Mouse (Mus musculus): ENCODE data around the gene Rbm8a. TPM values are rescaled to one million over a fixed set of nuclear protein-coding genes. Genes with fewer than 3 reads are reported as not detected.

Gene Rbm8a
- polyA plus RNA-seq, 1 experiment from 2014 or later: 181 TPM

DNA sequence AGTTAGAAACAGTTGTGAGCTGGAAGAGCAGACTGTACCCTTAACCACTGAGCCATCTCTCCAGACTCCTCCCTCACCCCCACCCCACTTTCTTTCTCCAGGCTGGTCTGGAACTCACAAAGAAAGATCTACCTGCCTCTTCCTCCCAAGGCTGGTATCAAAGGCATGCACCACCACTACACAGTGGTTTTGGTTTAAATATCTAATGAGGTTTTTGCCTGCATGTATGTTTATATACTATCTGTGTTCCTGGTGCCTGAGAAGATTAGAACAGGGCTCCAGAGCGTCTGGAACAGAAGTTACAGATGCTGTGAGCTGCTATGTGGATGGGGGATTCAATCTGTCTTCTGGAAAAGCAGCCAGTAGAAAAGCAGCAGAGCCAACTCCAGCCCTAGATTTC, 4.3 kb downstream of the Rbm8a start:
- H3K27ac ChIP-seq (ENCODE audit: low read depth, low read length): no peak overlapping the region
- DNase-seq (ENCODE audit: low spot score, missing footprints) (no peak), ATAC-seq (ENCODE audit: low FRiP score) (no peak)
- H3K36me3 ChIP-seq (ENCODE audit: control insufficient read depth, insufficient read depth, low read length): peaks cover 5% of the 10 kb centered on the region; the same call in 1 of the 2 replicates
- H3K4me1 ChIP-seq (ENCODE audit: control insufficient read depth, insufficient read depth, low read length): peaks cover 14% of the 10 kb centered on the region
- no peak overlapping the region for H3K4me2 ChIP-seq
- H3K9ac ChIP-seq (ENCODE audit: low read length): no peak overlapping the region
- no peaks in the 10 kb centered on the region for H3K9me3 ChIP-seq (ENCODE audit: control insufficient read depth, low read length)
- 63% methylated on average over 1 of the region's 1 CpGs for WGBS
- H3K27me3 ChIP-seq (ENCODE audit: control insufficient read depth, insufficient read depth, low read length): no peaks in the 10 kb centered on the region
- H3K4me3 ChIP-seq (ENCODE audit: low read depth, low read length): no peak overlapping the region

DNA sequence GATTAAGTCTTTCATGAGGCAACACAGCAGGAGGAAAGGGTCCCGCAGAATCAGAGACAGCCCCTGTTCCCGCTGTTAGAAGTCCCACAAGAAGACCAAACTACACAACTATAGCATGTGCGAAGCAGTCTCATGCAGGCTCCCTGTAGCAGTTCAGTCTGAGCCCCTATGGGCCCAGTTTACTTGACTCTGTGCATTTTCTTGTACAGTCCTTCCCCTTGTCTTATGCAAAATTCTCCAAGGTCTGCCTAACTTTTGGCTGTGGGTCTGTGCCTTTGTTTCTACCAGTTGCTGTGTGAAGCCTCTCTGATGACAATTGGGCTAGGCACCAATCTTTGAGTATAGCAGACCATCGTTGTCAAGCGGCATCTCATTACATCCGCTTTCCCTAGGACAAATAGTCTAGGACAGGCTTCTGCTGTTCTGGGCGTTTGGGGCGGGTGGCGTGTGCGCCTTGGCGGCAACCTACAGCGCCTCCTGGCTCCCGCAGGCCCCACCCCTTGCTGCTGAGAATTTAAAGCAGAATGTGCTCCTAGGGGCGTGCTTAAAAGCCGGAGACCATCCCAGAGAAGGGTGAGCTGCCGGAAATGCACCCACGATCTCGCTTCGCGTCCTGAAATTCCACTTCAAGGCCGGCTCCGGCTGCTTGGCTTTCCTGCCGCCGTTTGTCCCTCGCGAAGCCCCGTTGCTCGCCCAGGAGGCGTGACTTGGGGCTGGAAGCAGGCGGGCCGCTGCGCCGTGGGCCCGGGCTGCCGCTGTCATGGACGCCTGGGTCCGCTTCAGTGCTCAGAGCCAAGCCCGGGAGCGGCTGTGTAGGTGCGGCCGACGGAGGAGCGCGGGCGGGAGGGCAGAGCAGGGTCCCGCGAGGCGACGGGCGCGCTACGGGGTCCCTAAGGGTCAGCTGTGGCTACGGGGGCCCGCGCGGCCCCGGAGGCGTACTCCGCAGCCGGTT, 5.5 kb downstream of the Rbm8a start, which contains the start of the genes Pex11b and Gm42957:
Gene Pex11b, plus strand, starts transcription at position 449 of the 952 bp plus-strand sequence.
Gene Gm42957, plus strand, starts transcription at position 547 of the 952 bp plus-strand sequence.
- peaks cover 10% of the 10 kb centered on the region for H3K4me1 ChIP-seq (ENCODE audit: control insufficient read depth, insufficient read depth, low read length)
- peak within 1 kb of the TSS; percentile 56 for H3K4me3 ChIP-seq (ENCODE audit: low read depth, low read length)
- DNase-seq (ENCODE audit: low spot score, missing footprints) (peak; percentile 98), ATAC-seq (ENCODE audit: low FRiP score) (peak; percentile 92)
- peaks cover 7% of the 10 kb centered on the region; the same call in 1 of the 2 replicates for H3K36me3 ChIP-seq (ENCODE audit: control insufficient read depth, insufficient read depth, low read length)
- H3K9me3 ChIP-seq (ENCODE audit: control insufficient read depth, low read length): no peaks in the 10 kb centered on the region
- peak within 1 kb of the TSS; percentile 80 for H3K9ac ChIP-seq (ENCODE audit: low read length)
- H3K27me3 ChIP-seq (ENCODE audit: control insufficient read depth, insufficient read depth, low read length): no peaks in the 10 kb centered on the region
- H3K27ac ChIP-seq (ENCODE audit: low read depth, low read length): peak within 1 kb of the TSS; percentile 37
- peak within 1 kb of the TSS; percentile 88 for H3K4me2 ChIP-seq
- WGBS: 1% methylated on average over 60 of the region's 60 CpGs

DNA sequence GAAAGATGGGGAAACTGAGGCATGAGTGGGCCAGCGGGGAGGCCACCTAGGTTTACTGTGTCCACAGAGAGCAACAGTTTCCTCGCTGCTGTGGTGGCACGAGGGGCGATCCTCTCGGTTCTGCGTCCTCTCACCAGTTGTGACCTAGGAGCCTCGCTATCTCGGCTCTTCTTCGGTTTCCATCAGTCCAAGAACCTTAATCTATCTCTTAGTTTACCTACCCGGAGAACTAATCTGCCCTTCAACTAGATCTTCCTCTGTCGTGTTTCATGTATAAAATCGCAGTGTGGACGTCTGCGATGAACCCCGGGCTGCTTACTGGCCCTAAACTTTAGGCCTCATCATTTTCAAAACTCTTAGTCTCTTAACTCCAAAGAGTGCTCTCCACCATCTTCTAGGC, 6.2 kb downstream of the Rbm8a start:
- peak overlapping the region; percentile 56 for H3K4me3 ChIP-seq (ENCODE audit: low read depth, low read length)
- H3K27ac ChIP-seq (ENCODE audit: low read depth, low read length): no peak overlapping the region; the same call in 1 of the 2 replicates
- peak overlapping the region; percentile 88 for H3K4me2 ChIP-seq
- 13% methylated on average over 15 of the region's 15 CpGs for WGBS
- H3K4me1 ChIP-seq (ENCODE audit: control insufficient read depth, insufficient read depth, low read length): peaks cover 6% of the 10 kb centered on the region
- H3K27me3 ChIP-seq (ENCODE audit: control insufficient read depth, insufficient read depth, low read length): no peaks in the 10 kb centered on the region
- no peaks in the 10 kb centered on the region for H3K9me3 ChIP-seq (ENCODE audit: control insufficient read depth, low read length)
- peaks cover 7% of the 10 kb centered on the region; the same call in 1 of the 2 replicates for H3K36me3 ChIP-seq (ENCODE audit: control insufficient read depth, insufficient read depth, low read length)
- ATAC-seq (ENCODE audit: low FRiP score) (no peak), DNase-seq (ENCODE audit: low spot score, missing footprints) (no peak)
- H3K9ac ChIP-seq (ENCODE audit: low read length): peak overlapping the region; percentile 80

DNA sequence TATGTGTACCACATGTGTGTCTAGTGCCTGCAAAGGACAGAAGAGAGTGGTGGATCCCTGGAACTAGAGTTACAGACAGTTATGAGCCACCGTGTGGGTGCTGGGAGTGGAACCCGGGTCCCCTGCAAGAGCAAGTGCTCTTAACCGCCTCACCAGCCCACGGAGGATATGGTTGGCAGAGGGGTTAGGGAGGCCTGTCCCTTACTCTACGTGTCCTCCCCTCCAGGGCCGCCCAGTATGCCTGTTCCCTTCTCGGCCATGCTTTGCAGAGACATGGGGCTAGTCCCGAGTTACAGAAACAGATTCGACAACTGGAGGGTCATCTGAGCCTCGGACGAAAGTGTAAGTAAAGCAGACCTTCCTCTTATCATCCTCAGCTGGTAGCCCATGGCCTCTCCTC, 6.7 kb downstream of the Rbm8a start:
- WGBS: 69% methylated on average over 11 of the region's 11 CpGs
- H3K36me3 ChIP-seq (ENCODE audit: control insufficient read depth, insufficient read depth, low read length): peaks cover 7% of the 10 kb centered on the region; the same call in 1 of the 2 replicates
- H3K4me1 ChIP-seq (ENCODE audit: control insufficient read depth, insufficient read depth, low read length): peaks cover 3% of the 10 kb centered on the region; the same call in 1 of the 2 replicates
- H3K27ac ChIP-seq (ENCODE audit: low read depth, low read length): no peak overlapping the region
- H3K9me3 ChIP-seq (ENCODE audit: control insufficient read depth, low read length): no peaks in the 10 kb centered on the region
- H3K9ac ChIP-seq (ENCODE audit: low read length): peak overlapping the region; percentile 80
- ATAC-seq (ENCODE audit: low FRiP score): no peak
- H3K4me3 ChIP-seq (ENCODE audit: low read depth, low read length): peak overlapping the region; percentile 56
- no peak for DNase-seq (ENCODE audit: low spot score, missing footprints)
- H3K27me3 ChIP-seq (ENCODE audit: control insufficient read depth, insufficient read depth, low read length): no peaks in the 10 kb centered on the region
- peak overlapping the region; percentile 88 for H3K4me2 ChIP-seq

DNA sequence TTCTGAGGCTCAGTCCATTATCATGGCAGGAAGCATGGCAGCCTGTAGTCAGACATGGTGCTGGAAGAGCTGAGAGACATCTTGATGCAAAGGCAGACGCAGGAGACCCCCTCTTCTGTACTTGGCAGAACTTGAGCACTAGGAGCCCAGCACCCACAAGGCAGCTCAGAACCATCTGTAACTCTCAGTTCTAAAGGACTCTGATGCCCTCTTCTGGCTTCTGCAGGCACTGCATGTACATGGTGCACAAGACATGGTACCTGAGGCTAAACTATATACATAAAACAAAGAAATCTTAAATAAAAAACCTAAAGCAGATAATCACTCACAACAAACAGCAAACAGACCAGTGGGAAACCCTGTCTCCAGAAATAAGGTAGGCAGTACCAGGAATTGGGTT, 9.5 kb downstream of the Rbm8a start:
- ATAC-seq (ENCODE audit: low FRiP score) (no peak), DNase-seq (ENCODE audit: low spot score, missing footprints) (peak; percentile 89)
- peaks cover 3% of the 10 kb centered on the region; the same call in 1 of the 2 replicates for H3K4me1 ChIP-seq (ENCODE audit: control insufficient read depth, insufficient read depth, low read length)
- 69% methylated on average over 1 of the region's 1 CpGs for WGBS
- H3K27ac ChIP-seq (ENCODE audit: low read depth, low read length): no peak overlapping the region
- H3K9ac ChIP-seq (ENCODE audit: low read length): no peak overlapping the region
- peaks cover 6% of the 10 kb centered on the region; the same call in 1 of the 2 replicates for H3K36me3 ChIP-seq (ENCODE audit: control insufficient read depth, insufficient read depth, low read length)
- H3K4me2 ChIP-seq: no peak overlapping the region
- no peaks in the 10 kb centered on the region for H3K9me3 ChIP-seq (ENCODE audit: control insufficient read depth, low read length)
- no peaks in the 10 kb centered on the region for H3K27me3 ChIP-seq (ENCODE audit: control insufficient read depth, insufficient read depth, low read length)
- H3K4me3 ChIP-seq (ENCODE audit: low read depth, low read length): no peak overlapping the region

DNA sequence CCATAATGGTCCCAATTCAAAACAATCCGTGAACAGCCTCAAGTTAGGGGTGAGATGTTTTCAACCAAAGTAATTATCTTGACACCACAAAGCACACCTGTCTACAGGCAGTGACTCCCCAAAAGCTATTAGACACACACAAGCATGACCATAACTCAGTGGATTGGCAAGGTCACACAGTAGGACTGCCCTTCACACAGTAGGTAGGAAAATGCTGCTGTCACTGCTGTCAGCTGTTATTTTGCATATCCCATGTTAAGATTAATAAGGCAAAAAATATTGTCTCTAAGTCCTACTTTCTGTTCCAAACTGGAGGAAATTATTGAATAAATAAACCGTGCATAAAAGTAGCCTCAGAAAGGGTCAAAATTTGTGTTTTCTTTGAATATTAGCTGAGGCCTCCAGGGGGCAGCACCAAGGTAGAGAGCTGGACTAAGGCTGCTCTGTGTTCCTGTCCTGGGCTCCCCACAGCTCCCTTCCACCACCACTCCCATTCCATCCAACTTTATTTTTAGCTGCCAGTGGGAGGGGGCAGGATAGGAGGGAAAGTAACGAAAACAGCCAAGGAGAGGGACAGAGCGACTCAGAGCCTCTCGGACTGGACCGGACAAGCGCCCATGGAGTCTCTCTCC, 15.4 kb downstream of the Rbm8a start, which contains the start of gene Itga10:
Gene Itga10, plus strand, starts transcription at position 567 of the 632 bp plus-strand sequence.
- ATAC-seq (ENCODE audit: low FRiP score) (0 out of 2 replicates have a peak, but pooled peaks have one; percentile 38), DNase-seq (ENCODE audit: low spot score, missing footprints) (peak; percentile 86)
- H3K4me3 ChIP-seq (ENCODE audit: low read depth, low read length): no peak within 1 kb of the TSS
- WGBS: 65% methylated on average over 7 of the region's 7 CpGs
- H3K36me3 ChIP-seq (ENCODE audit: control insufficient read depth, insufficient read depth, low read length): peaks cover 3% of the 10 kb centered on the region; the same call in 1 of the 2 replicates
- no peak within 1 kb of the TSS for H3K4me2 ChIP-seq
- no peak within 1 kb of the TSS for H3K9ac ChIP-seq (ENCODE audit: low read length)
- H3K9me3 ChIP-seq (ENCODE audit: control insufficient read depth, low read length): no peaks in the 10 kb centered on the region
- H3K27ac ChIP-seq (ENCODE audit: low read depth, low read length): no peak within 1 kb of the TSS
- no peaks in the 10 kb centered on the region for H3K27me3 ChIP-seq (ENCODE audit: control insufficient read depth, insufficient read depth, low read length)
- no peaks in the 10 kb centered on the region for H3K4me1 ChIP-seq (ENCODE audit: control insufficient read depth, insufficient read depth, low read length)

DNA sequence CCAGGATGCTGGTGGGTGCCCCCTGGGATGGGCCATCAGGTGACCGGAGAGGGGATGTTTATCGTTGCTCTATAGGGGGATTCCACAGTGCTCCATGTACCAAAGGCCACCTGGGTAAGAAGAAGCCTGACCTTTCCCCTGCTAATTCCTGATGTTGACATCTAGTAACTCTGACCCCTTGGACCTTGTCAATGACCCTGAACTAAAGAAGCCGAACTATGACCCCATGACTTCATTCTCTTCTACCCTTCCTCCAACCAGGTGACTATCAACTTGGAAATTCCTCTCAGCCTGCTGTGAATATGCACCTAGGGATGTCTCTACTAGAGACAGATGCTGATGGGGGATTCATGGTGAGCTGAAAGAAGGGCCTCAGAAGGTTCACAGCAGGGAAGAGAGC, 17.6 kb downstream of the Rbm8a start:
- WGBS: 68% methylated on average over 3 of the region's 3 CpGs
- Histone ChIP-seq H3K4me3 (ENCODE audit: low read depth, low read length) (no peak overlapping the region), H3K27me3 (ENCODE audit: control insufficient read depth, insufficient read depth, low read length) (no peaks in the 10 kb centered on the region), H3K36me3 (ENCODE audit: control insufficient read depth, insufficient read depth, low read length) (peaks cover 3% of the 10 kb centered on the region; the same call in 1 of the 2 replicates), H3K4me1 (ENCODE audit: control insufficient read depth, insufficient read depth, low read length) (no peaks in the 10 kb centered on the region), H3K9me3 (ENCODE audit: control insufficient read depth, low read length) (no peaks in the 10 kb centered on the region), H3K27ac (ENCODE audit: low read depth, low read length) (no peak overlapping the region), H3K9ac (ENCODE audit: low read length) (no peak overlapping the region), H3K4me2 (no peak overlapping the region)
- no peak for ATAC-seq (ENCODE audit: low FRiP score)
- DNase-seq (ENCODE audit: low spot score, missing footprints): no peak

DNA sequence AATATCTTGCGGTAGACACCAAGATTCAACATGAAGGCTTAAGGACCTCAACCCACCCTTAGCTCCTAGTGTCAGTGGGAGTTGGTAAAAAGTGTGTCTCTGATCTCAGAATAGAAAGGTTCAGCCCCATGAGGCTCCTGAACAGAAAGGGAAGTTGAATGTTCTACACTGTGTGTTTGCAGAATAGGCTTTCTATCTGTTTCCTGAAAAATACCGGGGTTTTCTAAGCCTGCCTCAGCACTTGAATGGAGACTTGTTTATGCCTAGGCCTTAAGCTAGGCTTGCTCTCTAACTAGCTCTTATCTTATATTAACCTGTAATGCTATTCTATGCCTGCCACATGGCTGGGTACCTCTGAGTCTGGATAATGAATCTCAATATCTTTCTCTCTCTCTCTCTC, 31.2 kb downstream of the Rbm8a start:
- no peak overlapping the region for H3K4me3 ChIP-seq (ENCODE audit: low read depth, low read length)
- no peak overlapping the region for H3K9ac ChIP-seq (ENCODE audit: low read length)
- WGBS: 86% methylated on average over 2 of the region's 2 CpGs
- no peaks in the 10 kb centered on the region for H3K36me3 ChIP-seq (ENCODE audit: control insufficient read depth, insufficient read depth, low read length)
- no peak for DNase-seq (ENCODE audit: low spot score, missing footprints)
- H3K9me3 ChIP-seq (ENCODE audit: control insufficient read depth, low read length): no peaks in the 10 kb centered on the region
- no peak overlapping the region for H3K4me2 ChIP-seq
- peaks cover 3% of the 10 kb centered on the region; the same call in 1 of the 2 replicates for H3K4me1 ChIP-seq (ENCODE audit: control insufficient read depth, insufficient read depth, low read length)
- no peak overlapping the region for H3K27ac ChIP-seq (ENCODE audit: low read depth, low read length)
- no peaks in the 10 kb centered on the region for H3K27me3 ChIP-seq (ENCODE audit: control insufficient read depth, insufficient read depth, low read length)
- ATAC-seq (ENCODE audit: low FRiP score): no peak
